Mouse (Mus musculus) stomach, embryonic 14.5 days (tissue): ENCODE measurements around the gene Gm10912. TPM values are rescaled to one million over a fixed set of nuclear protein-coding genes. Genes with fewer than 3 reads are reported as not detected.

Experiments
- ATAC-seq: fragments of 200-750 bp; cut with Nextera tagmentation; 2 replicates; pipeline ENCODE4 v1.8.0; 2017; ENCODE audit warnings: low read depth, moderate TSS enrichment; ENCODE audit not compliant: insufficient number of reproducible peaks, insufficient read depth, low FRiP score
- H3K27ac ChIP-seq: fragments of 300-500 bp; sonication (generic); 2 replicates; pipeline ENCODE4 v1.5.1; 2014; ENCODE audit warnings: mild to moderate bottlenecking, low read length, moderate library complexity, mixed read lengths
- H3K27me3 ChIP-seq: fragments of 300-500 bp; sonication (generic); 2 replicates; pipeline ENCODE4 v1.6.1; 2014; ENCODE audit warnings: low read length, control low read depth, mixed read lengths; ENCODE audit not compliant: control insufficient read depth, insufficient read depth
- H3K36me3 ChIP-seq: fragments of 300-500 bp; sonication (generic); 2 replicates; pipeline ENCODE4 v1.6.1; 2014; ENCODE audit warnings: mild to moderate bottlenecking, control low read depth, low read length, moderate library complexity, mixed read lengths; ENCODE audit not compliant: control insufficient read depth, insufficient read depth
- H3K4me1 ChIP-seq: fragments of 300-500 bp; sonication (generic); 2 replicates; pipeline ENCODE4 v1.6.1; 2014; ENCODE audit warnings: low read length, control low read depth, mixed read lengths; ENCODE audit not compliant: control insufficient read depth, insufficient read depth
- H3K4me2 ChIP-seq: fragments of 300-500 bp; sonication (generic); replicated peaks from 2 replicates; pipeline ENCODE4 v1.6.1; 2014; ENCODE audit warnings: low read depth, low read length, control low read depth
- H3K4me3 ChIP-seq: fragments of 300-500 bp; sonication (generic); 2 replicates; pipeline ENCODE4 v1.5.1; 2014; ENCODE audit warnings: low read depth, low read length, control low read depth
- H3K9ac ChIP-seq: fragments of 300-500 bp; sonication (generic); replicated peaks from 2 replicates; pipeline ENCODE4 v1.6.1; 2014; ENCODE audit warnings: low read depth, mild to moderate bottlenecking, control low read depth, low read length, moderate library complexity, mixed read lengths
- H3K9me3 ChIP-seq: fragments of 300-500 bp; sonication (generic); 2 replicates; pipeline ENCODE4 v1.6.1; 2016; ENCODE audit warnings: low read depth, low read length, control low read depth; ENCODE audit not compliant: control insufficient read depth
- WGBS: fragments of 180-500 bp; shearing (Covaris S2); extraction: QIAGEN DNeasy Blood & Tissue Kit; methylation state at CpG from one replicate; pipeline ENCODE4 v1.1.7; 2014; 5-methylcytosine and 5-hydroxymethylcytosine counted together
- polyA plus RNA-seq: library from polyadenylated mRNA; unstranded; fragments of >200 nt; fragmentation: Nextera tagmentation; extraction: Ambion mirVana; gene quantifications from 2 replicates; pipeline ENCODE4 v1.2.1, GENCODE M21; 2014

Gene Gm10912
- polyA plus RNA-seq, 1 experiment from 2014 or later, result not detected

GRCm38 (mm10) chr2:104034832-104035472 lies 30.7 kb upstream of the Gm10912 start:
- no peak overlapping the region for H3K27ac ChIP-seq
- no peaks in the 10 kb centered on the region for H3K27me3 ChIP-seq
- H3K4me2 ChIP-seq, result no peak overlapping the region
- no peak overlapping the region for H3K4me3 ChIP-seq
- H3K4me1 ChIP-seq, result peaks cover under 1% of the 10 kb centered on the region
- H3K9ac ChIP-seq, result no peak overlapping the region
- ATAC-seq, result no peak
- no peaks in the 10 kb centered on the region for H3K9me3 ChIP-seq
- WGBS, result 32% methylated on average over 3 of the region's 3 CpGs
- H3K36me3 ChIP-seq, result peaks cover 16% of the 10 kb centered on the region

DNA sequence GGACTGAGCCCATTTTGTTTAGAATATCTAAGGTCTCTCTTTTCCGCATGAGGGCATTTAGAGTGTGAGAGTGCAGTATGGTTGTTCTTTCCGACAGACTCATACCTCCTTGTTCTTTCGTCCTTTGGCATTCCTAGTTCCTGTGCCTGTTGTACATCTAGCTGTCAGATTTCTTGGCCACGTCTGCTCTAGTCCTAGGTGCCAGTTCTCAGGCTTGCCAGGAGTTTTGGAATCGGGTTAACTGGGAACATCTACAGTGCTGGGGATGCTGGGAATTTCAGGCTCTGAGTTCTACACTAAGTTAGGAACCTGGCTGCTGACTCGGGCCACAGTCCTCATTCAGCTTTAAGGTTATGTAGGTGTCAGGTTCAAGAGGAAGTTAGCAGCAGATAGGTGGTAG lies 30.0 kb upstream of the Gm10912 start:
- Histone ChIP-seq H3K4me1 (no peaks in the 10 kb centered on the region), H3K27me3 (no peaks in the 10 kb centered on the region), H3K36me3 (peaks cover 16% of the 10 kb centered on the region), H3K27ac (no peak overlapping the region), H3K9ac (no peak overlapping the region), H3K9me3 (no peaks in the 10 kb centered on the region), H3K4me2 (no peak overlapping the region), H3K4me3 (no peak overlapping the region)
- no peak for ATAC-seq
- 83% methylated on average over 6 of the region's 6 CpGs for WGBS

DNA sequence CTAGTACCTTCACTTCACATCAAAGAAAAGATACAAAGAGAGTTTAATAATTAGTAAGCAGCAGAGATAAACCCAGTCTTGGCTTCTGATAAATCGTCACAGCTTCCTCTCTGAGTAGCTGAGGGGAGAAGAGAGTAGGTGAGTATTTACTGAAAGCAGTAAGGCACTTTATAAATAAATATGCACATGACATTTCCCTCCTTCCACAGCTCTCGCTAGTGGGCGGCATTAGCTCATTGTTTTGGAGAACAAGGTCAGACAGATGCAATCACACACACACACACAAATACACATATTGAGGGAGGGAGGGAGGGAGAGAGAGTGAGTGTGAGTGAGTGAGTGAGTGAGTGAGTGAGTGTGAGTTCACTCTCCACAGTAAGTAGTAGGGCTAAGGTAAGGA lies 29.3 kb upstream of the Gm10912 start:
- WGBS, result 60% methylated on average over 3 of the region's 3 CpGs
- H3K36me3 ChIP-seq, result peaks cover 16% of the 10 kb centered on the region
- H3K4me2 ChIP-seq, result no peak overlapping the region
- no peak overlapping the region for H3K4me3 ChIP-seq
- no peaks in the 10 kb centered on the region for H3K27me3 ChIP-seq
- H3K9ac ChIP-seq, result no peak overlapping the region
- no peak overlapping the region for H3K27ac ChIP-seq
- no peak for ATAC-seq
- no peaks in the 10 kb centered on the region for H3K9me3 ChIP-seq
- no peaks in the 10 kb centered on the region for H3K4me1 ChIP-seq

DNA sequence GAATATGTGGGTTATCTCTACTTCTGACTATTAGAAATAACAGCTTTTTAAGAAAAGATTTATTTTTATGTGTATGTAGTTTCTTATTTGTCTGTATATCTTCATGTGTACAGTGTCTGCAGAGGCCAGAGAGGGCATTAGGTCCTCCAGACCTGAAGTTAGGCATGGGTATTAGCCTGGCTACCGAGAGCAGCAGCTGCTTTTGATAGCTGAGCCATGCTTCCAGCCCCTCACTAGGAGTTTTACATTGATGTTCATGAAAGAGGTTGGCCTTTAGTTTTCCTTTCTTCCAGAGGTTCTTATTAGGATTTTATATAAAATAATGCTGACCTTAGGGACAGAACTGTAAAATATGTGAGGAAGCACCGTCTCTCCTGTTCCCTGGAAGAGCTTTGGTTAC lies 27.4 kb upstream of the Gm10912 start:
- no peak overlapping the region for H3K9ac ChIP-seq
- H3K9me3 ChIP-seq, result no peaks in the 10 kb centered on the region
- no peak overlapping the region for H3K4me2 ChIP-seq
- H3K4me3 ChIP-seq, result no peak overlapping the region
- 72% methylated on average over 2 of the region's 2 CpGs for WGBS
- H3K36me3 ChIP-seq, result peaks cover 16% of the 10 kb centered on the region
- H3K27me3 ChIP-seq, result no peaks in the 10 kb centered on the region
- no peak for ATAC-seq
- H3K27ac ChIP-seq, result no peak overlapping the region
- H3K4me1 ChIP-seq, result no peaks in the 10 kb centered on the region

DNA sequence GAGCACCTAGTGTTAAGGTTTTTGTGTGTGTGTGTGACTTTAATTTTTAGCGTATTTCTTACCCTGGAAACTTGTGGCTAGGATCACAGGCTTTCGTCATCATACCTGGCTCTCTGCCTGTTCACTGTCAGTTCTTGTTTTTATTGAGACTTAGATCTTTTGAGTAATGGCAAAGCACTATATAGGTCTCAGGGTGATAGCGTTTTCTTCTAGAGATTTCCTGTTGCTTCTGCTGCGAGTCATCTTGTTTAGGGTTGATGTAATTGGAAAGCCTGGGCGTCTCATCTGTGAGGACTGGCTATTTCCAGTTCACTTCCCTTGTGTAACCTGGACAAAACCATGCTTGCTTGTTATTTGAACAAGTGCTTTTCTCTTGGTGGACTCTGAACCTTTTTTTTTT lies 24.0 kb upstream of the Gm10912 start:
- Histone ChIP-seq H3K27me3 (no peaks in the 10 kb centered on the region), H3K9me3 (no peaks in the 10 kb centered on the region), H3K4me1 (no peaks in the 10 kb centered on the region), H3K9ac (no peak overlapping the region), H3K4me3 (no peak overlapping the region), H3K36me3 (peaks cover 18% of the 10 kb centered on the region), H3K4me2 (no peak overlapping the region), H3K27ac (no peak overlapping the region)
- 54% methylated on average over 5 of the region's 5 CpGs for whole genome bisulfite sequencing
- no peak for ATAC-seq

DNA sequence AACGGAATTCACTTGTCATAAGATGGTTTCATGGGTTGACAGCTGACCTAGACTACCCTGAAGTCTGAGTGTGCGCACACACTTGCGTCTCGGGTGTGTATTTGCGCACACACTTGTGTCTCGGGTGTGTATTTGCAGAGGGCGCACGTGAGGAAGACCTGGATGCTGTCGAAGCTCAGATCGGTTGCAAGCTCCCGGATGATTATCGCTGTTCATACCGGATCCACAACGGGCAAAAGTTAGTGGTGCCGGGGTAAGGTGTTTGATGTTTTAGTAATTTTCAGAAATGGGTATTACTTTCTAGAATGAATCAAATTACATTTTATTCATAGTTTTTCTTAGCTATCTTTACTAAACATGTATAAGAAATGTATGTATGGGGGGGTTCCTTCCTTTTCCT lies 22.9 kb upstream of the Gm10912 start:
- WGBS, result 91% methylated on average over 15 of the region's 15 CpGs
- no peak for ATAC-seq
- no peaks in the 10 kb centered on the region for H3K27me3 ChIP-seq
- H3K36me3 ChIP-seq, result peaks cover 10% of the 10 kb centered on the region
- H3K4me1 ChIP-seq, result no peaks in the 10 kb centered on the region
- H3K27ac ChIP-seq, result no peak overlapping the region
- no peak overlapping the region for H3K9ac ChIP-seq
- no peaks in the 10 kb centered on the region for H3K9me3 ChIP-seq
- no peak overlapping the region for H3K4me3 ChIP-seq
- no peak overlapping the region for H3K4me2 ChIP-seq

- ATAC-seq, result no peak
- no peaks in the 10 kb centered on the region for H3K9me3 ChIP-seq
- WGBS, result 23% methylated on average over 5 of the region's 5 CpGs
- no peak overlapping the region for H3K4me3 ChIP-seq
- H3K9ac ChIP-seq, result no peak overlapping the region
- H3K36me3 ChIP-seq, result peaks cover 8% of the 10 kb centered on the region
- no peaks in the 10 kb centered on the region for H3K4me1 ChIP-seq
- H3K27ac ChIP-seq, result no peak overlapping the region
- H3K27me3 ChIP-seq, result no peaks in the 10 kb centered on the region
- H3K4me2 ChIP-seq, result no peak overlapping the region
Measured at GRCm38 (mm10) chr2:104043624-104044478, 21.8 kb upstream of the Gm10912 start.

- ATAC-seq, result no peak
- Histone ChIP-seq H3K27me3 (no peaks in the 10 kb centered on the region), H3K4me2 (no peak overlapping the region), H3K4me1 (no peaks in the 10 kb centered on the region), H3K27ac (no peak overlapping the region), H3K36me3 (peaks cover 8% of the 10 kb centered on the region), H3K4me3 (no peak overlapping the region), H3K9me3 (no peaks in the 10 kb centered on the region), H3K9ac (no peak overlapping the region)
- WGBS, result 70% methylated on average over 1 of the region's 1 CpGs
Measured at GRCm38 (mm10) chr2:104044479-104045080, 21.0 kb upstream of the Gm10912 start.
